Mouse (Mus musculus): ENCODE measurements around the gene Gprc5a. TPM values are rescaled to one million over a fixed set of nuclear protein-coding genes. Genes with fewer than 3 reads are reported as not detected.
A peak's percentile ranks its signal among the peaks of the same experiment; 100 is the strongest.

The Gprc5a gene
- polyA plus RNA-seq, 1 experiment from 2014 or later = 3.4 TPM

DNA sequence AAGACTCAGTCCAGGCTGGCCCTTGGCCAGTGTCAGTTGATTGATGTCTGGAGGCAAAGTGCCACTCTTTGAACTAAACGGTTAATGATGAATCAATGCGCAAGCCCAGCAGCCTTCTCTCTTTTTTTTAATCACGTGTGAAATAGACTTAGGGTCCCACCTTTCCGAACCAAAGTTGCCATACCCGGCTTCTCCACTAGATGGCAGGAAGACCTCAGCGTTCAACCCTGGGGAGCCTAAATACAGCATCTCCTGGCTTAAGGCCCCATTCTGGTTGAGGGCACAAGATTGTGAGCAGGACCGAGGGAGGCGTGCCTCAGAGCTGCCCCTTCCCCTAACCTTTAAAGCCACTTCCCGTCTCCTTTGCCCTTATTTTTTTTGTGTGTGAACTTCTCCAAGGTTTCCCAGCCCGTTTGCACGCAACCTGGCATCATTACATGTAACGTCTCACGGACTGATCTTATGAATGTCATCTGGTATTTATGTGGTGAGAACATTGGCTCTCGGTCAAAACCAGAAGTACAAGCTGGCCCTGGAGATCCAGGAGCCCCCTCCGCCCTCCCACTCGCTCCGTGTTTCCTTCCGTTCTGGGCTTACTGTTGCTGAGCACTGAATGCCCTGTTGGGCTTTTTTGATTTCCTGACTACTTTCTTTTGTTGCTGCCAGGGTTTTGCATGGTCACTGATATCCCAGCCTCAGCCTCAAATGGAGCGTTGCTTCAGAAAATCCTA is 22.4 kb downstream of the Gprc5a start:
- H3K9me3 ChIP-seq (ENCODE audit: control insufficient read depth, low read length) = no peaks in the 10 kb centered on the region
- no peaks in the 10 kb centered on the region for H3K36me3 ChIP-seq (ENCODE audit: control insufficient read depth, insufficient read depth, low read length)
- WGBS = 27% methylated on average over 19 of the region's 19 CpGs
- H3K4me1 ChIP-seq (ENCODE audit: control insufficient read depth in 2 of 2, insufficient read depth in 2 of 2, low read length in 2 of 2) = no peaks in the 10 kb centered on the region
- peak overlapping the region; percentile 46 for H3K4me2 ChIP-seq (ENCODE audit: low read length)
- peak; percentile 66 for ATAC-seq (ENCODE audit: insufficient number of reproducible peaks, insufficient read depth, low FRiP score, low read depth)
- H3K27ac ChIP-seq (replicated peaks in 1 of 2; ENCODE audit: control insufficient read depth in 1 of 2, insufficient read depth in 1 of 2, low read depth in 2 of 2, low read length in 2 of 2) = no peak overlapping the region
- H3K9ac ChIP-seq (ENCODE audit: low read length) = 0 out of 2 replicates have a peak overlapping the region, but pooled peaks have one; percentile 17
- H3K27me3 ChIP-seq (ENCODE audit: control insufficient read depth, insufficient read depth, low read length) = peaks cover 3% of the 10 kb centered on the region; the same call in 1 of the 2 replicates
- H3K4me3 ChIP-seq (ENCODE audit: control insufficient read depth in 1 of 2, insufficient read depth in 1 of 2, low read depth in 1 of 2, low read length in 2 of 2) = peak overlapping the region in 1 of 2 experiments; percentile 2; a peak in 2 of 4 replicates

GRCm38 (mm10) chr6:135089786-135090185 is 24.3 kb downstream of the Gprc5a start:
- H3K9ac ChIP-seq (ENCODE audit: low read length) = no peak overlapping the region
- H3K4me2 ChIP-seq (ENCODE audit: low read length) = no peak overlapping the region
- H3K4me1 ChIP-seq (ENCODE audit: control insufficient read depth in 2 of 2, insufficient read depth in 2 of 2, low read length in 2 of 2) = no peaks in the 10 kb centered on the region
- no peak overlapping the region for H3K27ac ChIP-seq (replicated peaks in 1 of 2; ENCODE audit: control insufficient read depth in 1 of 2, insufficient read depth in 1 of 2, low read depth in 2 of 2, low read length in 2 of 2)
- 15% methylated on average over 8 of the region's 8 CpGs for WGBS
- peaks cover 3% of the 10 kb centered on the region; the same call in 1 of the 2 replicates for H3K27me3 ChIP-seq (ENCODE audit: control insufficient read depth, insufficient read depth, low read length)
- no peak overlapping the region for H3K4me3 ChIP-seq (ENCODE audit: control insufficient read depth in 1 of 2, insufficient read depth in 1 of 2, low read depth in 1 of 2, low read length in 2 of 2)
- no peaks in the 10 kb centered on the region for H3K9me3 ChIP-seq (ENCODE audit: control insufficient read depth, low read length)
- ATAC-seq (ENCODE audit: insufficient number of reproducible peaks, insufficient read depth, low FRiP score, low read depth) = no peak
- H3K36me3 ChIP-seq (ENCODE audit: control insufficient read depth, insufficient read depth, low read length) = no peaks in the 10 kb centered on the region

DNA sequence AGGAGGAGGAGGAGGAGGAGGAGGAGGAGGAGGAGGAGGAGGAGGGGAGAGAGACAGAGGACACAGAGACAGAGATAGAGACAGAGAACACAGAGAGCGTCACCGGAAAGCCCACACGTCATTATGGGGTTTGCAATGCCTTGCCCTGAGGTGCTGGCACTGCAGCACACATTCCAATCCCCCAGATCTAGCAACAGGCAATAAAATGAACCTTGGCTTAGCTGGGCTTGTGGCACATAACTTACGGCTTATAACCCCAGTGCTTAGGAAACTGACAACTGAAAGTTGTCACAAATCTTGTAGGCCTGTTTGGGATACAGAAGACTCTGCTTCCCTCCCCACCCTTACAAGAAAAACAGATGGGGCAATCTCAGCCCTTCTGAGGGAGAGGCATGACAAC is 25.2 kb downstream of the Gprc5a start:
- no peak for ATAC-seq (ENCODE audit: insufficient number of reproducible peaks, insufficient read depth, low FRiP score, low read depth)
- no peak overlapping the region for H3K27ac ChIP-seq (replicated peaks in 1 of 2; ENCODE audit: control insufficient read depth in 1 of 2, insufficient read depth in 1 of 2, low read depth in 2 of 2, low read length in 2 of 2)
- H3K4me3 ChIP-seq (ENCODE audit: control insufficient read depth in 1 of 2, insufficient read depth in 1 of 2, low read depth in 1 of 2, low read length in 2 of 2) = no peak overlapping the region
- 79% methylated on average over 4 of the region's 4 CpGs for WGBS
- H3K9ac ChIP-seq (ENCODE audit: low read length) = no peak overlapping the region
- H3K4me1 ChIP-seq (ENCODE audit: control insufficient read depth in 2 of 2, insufficient read depth in 2 of 2, low read length in 2 of 2) = no peaks in the 10 kb centered on the region
- no peaks in the 10 kb centered on the region for H3K9me3 ChIP-seq (ENCODE audit: control insufficient read depth, low read length)
- H3K27me3 ChIP-seq (ENCODE audit: control insufficient read depth, insufficient read depth, low read length) = peaks cover 3% of the 10 kb centered on the region; the same call in 1 of the 2 replicates
- H3K36me3 ChIP-seq (ENCODE audit: control insufficient read depth, insufficient read depth, low read length) = no peaks in the 10 kb centered on the region
- no peak overlapping the region for H3K4me2 ChIP-seq (ENCODE audit: low read length)

- Histone ChIP-seq H3K4me1 (ENCODE audit: control insufficient read depth in 2 of 2, insufficient read depth in 2 of 2, low read length in 2 of 2) (no peaks in the 10 kb centered on the region), H3K27me3 (ENCODE audit: control insufficient read depth, insufficient read depth, low read length) (peaks cover 3% of the 10 kb centered on the region; the same call in 1 of the 2 replicates), H3K9ac (ENCODE audit: low read length) (no peak overlapping the region), H3K27ac (replicated peaks in 1 of 2; ENCODE audit: control insufficient read depth in 1 of 2, insufficient read depth in 1 of 2, low read depth in 2 of 2, low read length in 2 of 2) (no peak overlapping the region), H3K4me3 (ENCODE audit: control insufficient read depth in 1 of 2, insufficient read depth in 1 of 2, low read depth in 1 of 2, low read length in 2 of 2) (no peak overlapping the region), H3K9me3 (ENCODE audit: control insufficient read depth, low read length) (no peaks in the 10 kb centered on the region), H3K36me3 (ENCODE audit: control insufficient read depth, insufficient read depth, low read length) (no peaks in the 10 kb centered on the region), H3K4me2 (ENCODE audit: low read length) (no peak overlapping the region)
- ATAC-seq (ENCODE audit: insufficient number of reproducible peaks, insufficient read depth, low FRiP score, low read depth) = no peak
- WGBS = 87% methylated on average over 12 of the region's 12 CpGs
Measured at GRCm38 (mm10) chr6:135092798-135093470, 27.5 kb downstream of the Gprc5a start.

- no peaks in the 10 kb centered on the region for H3K36me3 ChIP-seq (ENCODE audit: control insufficient read depth, insufficient read depth, low read length)
- no peak for ATAC-seq (ENCODE audit: insufficient number of reproducible peaks, insufficient read depth, low FRiP score, low read depth)
- no peak overlapping the region for H3K27ac ChIP-seq (replicated peaks in 1 of 2; ENCODE audit: control insufficient read depth in 1 of 2, insufficient read depth in 1 of 2, low read depth in 2 of 2, low read length in 2 of 2)
- H3K27me3 ChIP-seq (ENCODE audit: control insufficient read depth, insufficient read depth, low read length) = no peaks in the 10 kb centered on the region
- H3K9me3 ChIP-seq (ENCODE audit: control insufficient read depth, low read length) = no peaks in the 10 kb centered on the region
- no peaks in the 10 kb centered on the region for H3K4me1 ChIP-seq (ENCODE audit: control insufficient read depth in 2 of 2, insufficient read depth in 2 of 2, low read length in 2 of 2)
- H3K9ac ChIP-seq (ENCODE audit: low read length) = no peak overlapping the region
- 79% methylated on average over 15 of the region's 15 CpGs for WGBS
- no peak overlapping the region for H3K4me2 ChIP-seq (ENCODE audit: low read length)
- H3K4me3 ChIP-seq (ENCODE audit: control insufficient read depth in 1 of 2, insufficient read depth in 1 of 2, low read depth in 1 of 2, low read length in 2 of 2) = no peak overlapping the region
Measured at GRCm38 (mm10) chr6:135100787-135101472, 35.5 kb downstream of the Gprc5a start.

GRCm38 (mm10) chr6:135102736-135103303 is 37.4 kb downstream of the Gprc5a start:
- no peaks in the 10 kb centered on the region for H3K27me3 ChIP-seq (ENCODE audit: control insufficient read depth, insufficient read depth, low read length)
- H3K4me3 ChIP-seq (ENCODE audit: control insufficient read depth in 1 of 2, insufficient read depth in 1 of 2, low read depth in 1 of 2, low read length in 2 of 2) = no peak overlapping the region
- 62% methylated on average over 5 of the region's 5 CpGs for WGBS
- H3K4me1 ChIP-seq (ENCODE audit: control insufficient read depth in 2 of 2, insufficient read depth in 2 of 2, low read length in 2 of 2) = no peaks in the 10 kb centered on the region
- H3K9me3 ChIP-seq (ENCODE audit: control insufficient read depth, low read length) = no peaks in the 10 kb centered on the region
- H3K4me2 ChIP-seq (ENCODE audit: low read length) = no peak overlapping the region
- no peak overlapping the region for H3K27ac ChIP-seq (replicated peaks in 1 of 2; ENCODE audit: control insufficient read depth in 1 of 2, insufficient read depth in 1 of 2, low read depth in 2 of 2, low read length in 2 of 2)
- ATAC-seq (ENCODE audit: insufficient number of reproducible peaks, insufficient read depth, low FRiP score, low read depth) = no peak
- H3K36me3 ChIP-seq (ENCODE audit: control insufficient read depth, insufficient read depth, low read length) = no peaks in the 10 kb centered on the region
- H3K9ac ChIP-seq (ENCODE audit: low read length) = no peak overlapping the region

DNA sequence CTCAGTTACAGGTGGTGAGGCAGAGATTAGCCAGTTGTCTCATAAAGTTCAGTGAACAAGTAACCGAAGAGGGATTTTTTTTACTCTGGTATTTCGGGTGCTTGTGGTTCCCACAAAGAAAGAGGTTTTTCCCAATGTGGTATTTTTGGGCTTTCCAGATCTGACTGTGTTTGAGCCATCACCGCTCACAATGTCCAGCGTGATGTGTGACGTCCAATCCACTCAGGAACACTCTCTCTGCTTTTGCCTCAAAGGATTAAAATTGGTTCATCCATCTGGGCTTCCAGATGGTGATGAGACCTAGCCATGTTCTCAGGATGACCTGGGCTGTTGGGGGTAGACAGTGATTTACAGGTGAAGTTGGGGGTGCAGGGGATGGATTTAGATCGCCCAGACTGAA is 41.6 kb downstream of the Gprc5a start:
- no peak overlapping the region for H3K9ac ChIP-seq (ENCODE audit: low read length)
- no peak overlapping the region for H3K27ac ChIP-seq (replicated peaks in 1 of 2; ENCODE audit: control insufficient read depth in 1 of 2, insufficient read depth in 1 of 2, low read depth in 2 of 2, low read length in 2 of 2)
- H3K36me3 ChIP-seq (ENCODE audit: control insufficient read depth, insufficient read depth, low read length) = no peaks in the 10 kb centered on the region
- ATAC-seq (ENCODE audit: insufficient number of reproducible peaks, insufficient read depth, low FRiP score, low read depth) = no peak
- no peak overlapping the region for H3K4me3 ChIP-seq (ENCODE audit: control insufficient read depth in 1 of 2, insufficient read depth in 1 of 2, low read depth in 1 of 2, low read length in 2 of 2)
- H3K4me1 ChIP-seq (ENCODE audit: control insufficient read depth in 2 of 2, insufficient read depth in 2 of 2, low read length in 2 of 2) = no peaks in the 10 kb centered on the region
- WGBS = 85% methylated on average over 6 of the region's 6 CpGs
- no peaks in the 10 kb centered on the region for H3K9me3 ChIP-seq (ENCODE audit: control insufficient read depth, low read length)
- no peak overlapping the region for H3K4me2 ChIP-seq (ENCODE audit: low read length)
- no peaks in the 10 kb centered on the region for H3K27me3 ChIP-seq (ENCODE audit: control insufficient read depth, insufficient read depth, low read length)
